Mouse (Mus musculus) layer of hippocampus, adult 9-10 months (tissue): Measurements from ENCODE around the gene Prr5l.

Experiments used
- DNase-seq: peaks from one replicate; pipeline ENCODE4 v3.0.0; 2022; ENCODE audit warnings: low spot score

The Prr5l gene

GRCm38 (mm10) chr2:101882998-101883397 lies at the start of gene Prr5l:
Gene Prr5l, minus strand, starts transcription at chr2:101883027.
- DNase-seq: no peak

GRCm38 (mm10) chr2:101932169-101932936 lies 49.5 kb upstream of the Prr5l start:
- no peak for DNase-seq

GRCm38 (mm10) chr2:101925591-101926188 lies 42.9 kb upstream of the Prr5l start:
- DNase-seq: no peak

GRCm38 (mm10) chr2:101925183-101925582 lies 42.4 kb upstream of the Prr5l start:
- no peak for DNase-seq

GRCm38 (mm10) chr2:101923181-101923580 lies 40.4 kb upstream of the Prr5l start:
- no peak for DNase-seq

- DNase-seq: no peak
Observed at GRCm38 (mm10) chr2:101922302-101922701, 39.5 kb upstream of the Prr5l start.

- DNase-seq: no peak
Observed at GRCm38 (mm10) chr2:101920136-101920554, 37.3 kb upstream of the Prr5l start.

- DNase-seq: no peak
Observed at GRCm38 (mm10) chr2:101918518-101918917, 35.7 kb upstream of the Prr5l start.

- DNase-seq: no peak
Observed at GRCm38 (mm10) chr2:101909326-101910080, 26.7 kb upstream of the Prr5l start.

- DNase-seq: no peak
Observed at GRCm38 (mm10) chr2:101908773-101909172, 25.9 kb upstream of the Prr5l start.

GRCm38 (mm10) chr2:101907386-101908022 lies 24.7 kb upstream of the Prr5l start:
- DNase-seq: no peak

- DNase-seq: no peak
Observed at GRCm38 (mm10) chr2:101906379-101906690, 23.5 kb upstream of the Prr5l start.

- peak; percentile 78 for DNase-seq
Observed at GRCm38 (mm10) chr2:101905534-101906378, 22.9 kb upstream of the Prr5l start.

GRCm38 (mm10) chr2:101902196-101902595 lies 19.4 kb upstream of the Prr5l start:
- DNase-seq: no peak

- no peak for DNase-seq
Observed at GRCm38 (mm10) chr2:101896425-101897204, 13.8 kb upstream of the Prr5l start.

GRCm38 (mm10) chr2:101894126-101894525 lies 11.3 kb upstream of the Prr5l start:
- no peak for DNase-seq

- DNase-seq: no peak
Observed at GRCm38 (mm10) chr2:101891143-101891542, 8.3 kb upstream of the Prr5l start.

GRCm38 (mm10) chr2:101888886-101889285 lies 6.1 kb upstream of the Prr5l start:
- no peak for DNase-seq

GRCm38 (mm10) chr2:101885768-101886438 lies 3.1 kb upstream of the Prr5l start, which contains the start of gene Commd9:
Gene Commd9, plus strand, starts transcription at chr2:101886247.
- DNase-seq: peak; percentile 88

GRCm38 (mm10) chr2:101884286-101884685 lies 1.5 kb upstream of the Prr5l start:
- no peak for DNase-seq
